Mouse (Mus musculus): ENCODE data around the gene Gm5741. TPM values are rescaled to one million over a fixed set of nuclear protein-coding genes. Genes with fewer than 3 reads are reported as not detected.
"Not testable (repeated sequence)": the region's sequence is repeated elsewhere in the genome, so short reads cannot be mapped to it uniquely, and the experiment has no call there.

Gm5741 gene
- polyA plus RNA-seq, 1 experiment, result 0.48 TPM

- peaks cover 20% of the 10 kb centered on the region for H3K36me3 ChIP-seq (ENCODE audit: control insufficient read depth, insufficient read depth, low read length)
- no peak for TF ChIP-seq CTCF (IDR thresholded peaks at IDR 0.05; ENCODE audit: extremely low read depth, insufficient read depth, insufficient read length, insufficient replicate concordance)
- TF ChIP-seq POLR2A (IDR thresholded peaks at IDR 0.05; ENCODE audit: low read depth, low read length), result peak; percentile 93
- peak within 1 kb of the TSS; percentile 75 for H3K4me3 ChIP-seq (ENCODE audit: extremely low read depth, insufficient read depth, insufficient read length)
- 1% methylated on average over 30 of the region's 30 CpGs for WGBS
- H3K27me3 ChIP-seq (ENCODE audit: control insufficient read depth, insufficient read depth, low read length), result no peaks in the 10 kb centered on the region
- H3K27ac ChIP-seq (ENCODE audit: insufficient read depth, low read length), result peak within 1 kb of the TSS; percentile 84
- peaks cover 25% of the 10 kb centered on the region; the same call in 1 of the 2 replicates for H3K4me1 ChIP-seq (ENCODE audit: control insufficient read depth, insufficient read depth, insufficient read length)
- DNase-seq (ENCODE audit: low read depth in 1 of 2, low spot score in 2 of 2), result peak; percentile 75 to 89
These were observed 15.5 kb upstream of the Gm5741 start, which contains the start of gene Man2b1 for GRCm38 (mm10) chr8:85083108-85083813. Man2b1 (plus strand) TSS chr8:85083270.

GRCm38 (mm10) chr8:85082169-85082568, 14.4 kb upstream of the Gm5741 start:
- Histone ChIP-seq H3K4me1 (ENCODE audit: control insufficient read depth, insufficient read depth, insufficient read length) (peaks cover 25% of the 10 kb centered on the region; the same call in 1 of the 2 replicates), H3K36me3 (ENCODE audit: control insufficient read depth, insufficient read depth, low read length) (peaks cover 14% of the 10 kb centered on the region)
- H3K4me3 ChIP-seq (ENCODE audit: extremely low read depth, insufficient read depth, insufficient read length); H3K27me3 ChIP-seq (ENCODE audit: control insufficient read depth, insufficient read depth, low read length); H3K27ac ChIP-seq (ENCODE audit: insufficient read depth, low read length); DNase-seq (ENCODE audit: low read depth in 1 of 2, low spot score in 2 of 2): not testable (repeated sequence)
- 31% methylated on average over 4 of the region's 4 CpGs for WGBS

GRCm38 (mm10) chr8:85081216-85081555, 13.4 kb upstream of the Gm5741 start, which contains the start of gene Wdr83:
Wdr83 (minus strand) TSS chr8:85081306.
- H3K4me3 ChIP-seq (ENCODE audit: extremely low read depth, insufficient read depth, insufficient read length), result peak within 1 kb of the TSS; percentile 80
- TF ChIP-seq CTCF (IDR thresholded peaks at IDR 0.05; ENCODE audit: extremely low read depth, insufficient read depth, insufficient read length, insufficient replicate concordance) (no peak), POLR2A (IDR thresholded peaks at IDR 0.05; ENCODE audit: low read depth, low read length) (no peak)
- peaks cover 25% of the 10 kb centered on the region; the same call in 1 of the 2 replicates for H3K4me1 ChIP-seq (ENCODE audit: control insufficient read depth, insufficient read depth, insufficient read length)
- peak; percentile 61 to 71 for DNase-seq (ENCODE audit: low read depth in 1 of 2, low spot score in 2 of 2)
- H3K27me3 ChIP-seq (ENCODE audit: control insufficient read depth, insufficient read depth, low read length), result no peaks in the 10 kb centered on the region
- peak within 1 kb of the TSS; percentile 85 for H3K27ac ChIP-seq (ENCODE audit: insufficient read depth, low read length)
- peaks cover 7% of the 10 kb centered on the region; the same call in 1 of the 2 replicates for H3K36me3 ChIP-seq (ENCODE audit: control insufficient read depth, insufficient read depth, low read length)
- WGBS, result under 1% methylated on average over 9 of the region's 9 CpGs

- WGBS, result under 1% methylated on average over 30 of the region's 30 CpGs
- Histone ChIP-seq H3K36me3 (ENCODE audit: control insufficient read depth, insufficient read depth, low read length) (peaks cover 9% of the 10 kb centered on the region), H3K27me3 (ENCODE audit: control insufficient read depth, insufficient read depth, low read length) (no peaks in the 10 kb centered on the region), H3K4me1 (ENCODE audit: control insufficient read depth, insufficient read depth, insufficient read length) (peaks cover 25% of the 10 kb centered on the region; the same call in 1 of the 2 replicates), H3K4me3 (ENCODE audit: extremely low read depth, insufficient read depth, insufficient read length) (peak within 1 kb of the TSS; percentile 80), H3K27ac (ENCODE audit: insufficient read depth, low read length) (peak within 1 kb of the TSS; percentile 85)
- DNase-seq (ENCODE audit: low read depth in 1 of 2, low spot score in 2 of 2), result peak in 1 of 2 experiments; percentile 73
- TF ChIP-seq CTCF (IDR thresholded peaks at IDR 0.05; ENCODE audit: extremely low read depth, insufficient read depth, insufficient read length, insufficient replicate concordance), result no peak
- TF ChIP-seq POLR2A (IDR thresholded peaks at IDR 0.05; ENCODE audit: low read depth, low read length), result no peak
These were observed 12.9 kb upstream of the Gm5741 start, which contains the start of gene Wdr83os for GRCm38 (mm10) chr8:85080532-85081215. Wdr83os (plus strand) TSS chr8:85080740.

GRCm38 (mm10) chr8:85080214-85080531, 12.4 kb upstream of the Gm5741 start:
- peak overlapping the region; percentile 80 for H3K4me3 ChIP-seq (ENCODE audit: extremely low read depth, insufficient read depth, insufficient read length)
- DNase-seq (ENCODE audit: low read depth in 1 of 2, low spot score in 2 of 2), result no peak
- peak overlapping the region; percentile 85; the same call in 1 of the 2 replicates for H3K27ac ChIP-seq (ENCODE audit: insufficient read depth, low read length)
- no peaks in the 10 kb centered on the region for H3K27me3 ChIP-seq (ENCODE audit: control insufficient read depth, insufficient read depth, low read length)
- H3K4me1 ChIP-seq (ENCODE audit: control insufficient read depth, insufficient read depth, insufficient read length), result peaks cover 23% of the 10 kb centered on the region; the same call in 1 of the 2 replicates
- WGBS, result under 1% methylated on average over 25 of the region's 25 CpGs
- no peak for TF ChIP-seq CTCF (IDR thresholded peaks at IDR 0.05; ENCODE audit: extremely low read depth, insufficient read depth, insufficient read length, insufficient replicate concordance)
- TF ChIP-seq POLR2A (IDR thresholded peaks at IDR 0.05; ENCODE audit: low read depth, low read length), result no peak
- H3K36me3 ChIP-seq (ENCODE audit: control insufficient read depth, insufficient read depth, low read length), result peaks cover 7% of the 10 kb centered on the region

GRCm38 (mm10) chr8:85076993-85077392, 9.2 kb upstream of the Gm5741 start:
- no peak overlapping the region for H3K27ac ChIP-seq (ENCODE audit: insufficient read depth, low read length)
- peak; percentile 63 to 74 for DNase-seq (ENCODE audit: low read depth in 1 of 2, low spot score in 2 of 2)

More at GRCm38 (mm10) chr8:85076993-85077392, 9.2 kb upstream of the Gm5741 start:
- Histone ChIP-seq H3K4me1 (ENCODE audit: control insufficient read depth, insufficient read depth, insufficient read length) (peaks cover 14% of the 10 kb centered on the region; the same call in 1 of the 2 replicates), H3K27me3 (ENCODE audit: control insufficient read depth, insufficient read depth, low read length) (no peaks in the 10 kb centered on the region), H3K4me3 (ENCODE audit: extremely low read depth, insufficient read depth, insufficient read length) (no peak overlapping the region), H3K36me3 (ENCODE audit: control insufficient read depth, insufficient read depth, low read length) (peaks cover 22% of the 10 kb centered on the region)
- 2% methylated on average over 2 of the region's 2 CpGs for WGBS
- TF ChIP-seq CTCF (IDR thresholded peaks at IDR 0.05; ENCODE audit: extremely low read depth, insufficient read depth, insufficient read length, insufficient replicate concordance) (peak; percentile 94; the same call in 1 of the 2 replicates), POLR2A (IDR thresholded peaks at IDR 0.05; ENCODE audit: low read depth, low read length) (no peak)

All from spleen, adult 2 months (tissue).